Mouse (Mus musculus): Measurements from ENCODE around the gene Ppip5k2. TPM values are rescaled to one million over a fixed set of nuclear protein-coding genes. Genes with fewer than 3 reads are reported as not detected.

The Ppip5k2 gene
- polyA plus RNA-seq, 1 experiment from 2014 or later: 50.5 TPM

DNA sequence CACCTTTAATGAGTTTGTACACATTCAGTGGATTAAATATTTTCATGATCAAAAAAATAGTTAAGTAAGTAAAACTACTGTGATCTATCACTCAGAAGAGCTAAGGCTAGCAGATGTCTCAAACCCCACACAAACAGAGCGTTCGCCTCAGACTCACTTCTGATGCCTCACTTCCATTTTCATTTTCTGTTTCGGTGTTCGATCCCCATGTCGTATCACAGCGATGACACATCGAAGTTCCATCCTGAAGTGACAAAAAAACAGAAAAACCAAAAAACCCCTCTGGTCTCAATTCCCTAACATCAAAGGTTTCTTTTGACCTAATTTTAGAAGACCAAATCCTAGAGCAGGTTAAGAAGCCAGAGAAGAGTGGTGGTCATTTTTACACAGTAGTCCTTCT lies 23.9 kb downstream of the Ppip5k2 start:
- Histone ChIP-seq H3K9me3 (ENCODE audit: control insufficient read depth, low read length) (no peaks in the 10 kb centered on the region), H3K4me2 (ENCODE audit: low read length) (no peak overlapping the region), H3K36me3 (ENCODE audit: control insufficient read depth, insufficient read depth, low read length) (peaks cover 62% of the 10 kb centered on the region), H3K27me3 (replicated peaks; ENCODE audit: control insufficient read depth, insufficient read depth, low read length) (no peaks in the 10 kb centered on the region), H3K4me3 (ENCODE audit: low read depth, low read length) (no peak overlapping the region), H3K4me1 (replicated peaks; ENCODE audit: control insufficient read depth, insufficient read depth, low read length) (no peaks in the 10 kb centered on the region), H3K9ac (ENCODE audit: low read length) (no peak overlapping the region), H3K27ac (ENCODE audit: low read depth) (no peak overlapping the region)
- no peak for DNase-seq (ENCODE audit: low spot score)
- 97% methylated on average over 7 of the region's 7 CpGs for WGBS
- no peak for ATAC-seq (replicated peaks; ENCODE audit: low FRiP score, low TSS enrichment, low read depth)

DNA sequence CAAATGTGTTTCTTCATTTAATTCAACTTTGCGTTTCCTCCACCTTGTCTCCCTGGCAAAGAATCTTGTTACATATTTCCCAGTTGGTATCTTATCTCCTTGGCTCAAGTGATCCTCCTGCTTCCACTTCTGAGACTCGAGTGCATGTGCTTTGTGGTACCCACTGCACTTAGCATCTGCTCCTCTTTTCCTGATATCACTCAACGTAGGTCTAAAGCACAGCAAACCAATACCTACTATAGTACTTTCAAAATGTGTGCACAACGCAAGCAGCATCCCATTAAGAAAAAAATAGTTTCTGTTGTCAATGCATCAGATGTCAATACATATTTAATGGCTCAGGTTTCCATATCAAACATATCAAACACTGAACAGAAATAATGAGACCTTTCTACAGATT lies 24.5 kb downstream of the Ppip5k2 start:
- Histone ChIP-seq H3K4me1 (replicated peaks; ENCODE audit: control insufficient read depth, insufficient read depth, low read length) (no peaks in the 10 kb centered on the region), H3K9ac (ENCODE audit: low read length) (no peak overlapping the region), H3K9me3 (ENCODE audit: control insufficient read depth, low read length) (no peaks in the 10 kb centered on the region), H3K4me3 (ENCODE audit: low read depth, low read length) (no peak overlapping the region), H3K36me3 (ENCODE audit: control insufficient read depth, insufficient read depth, low read length) (peaks cover 65% of the 10 kb centered on the region), H3K27ac (ENCODE audit: low read depth) (no peak overlapping the region), H3K4me2 (ENCODE audit: low read length) (no peak overlapping the region), H3K27me3 (replicated peaks; ENCODE audit: control insufficient read depth, insufficient read depth, low read length) (no peaks in the 10 kb centered on the region)
- WGBS: 85% methylated on average over 4 of the region's 4 CpGs
- no peak for DNase-seq (ENCODE audit: low spot score)
- ATAC-seq (replicated peaks; ENCODE audit: low FRiP score, low TSS enrichment, low read depth): no peak

- Histone ChIP-seq H3K4me3 (ENCODE audit: low read depth, low read length) (no peak overlapping the region), H3K27ac (ENCODE audit: low read depth) (no peak overlapping the region), H3K4me2 (ENCODE audit: low read length) (no peak overlapping the region), H3K4me1 (replicated peaks; ENCODE audit: control insufficient read depth, insufficient read depth, low read length) (no peaks in the 10 kb centered on the region), H3K36me3 (ENCODE audit: control insufficient read depth, insufficient read depth, low read length) (peaks cover 70% of the 10 kb centered on the region), H3K9ac (ENCODE audit: low read length) (no peak overlapping the region), H3K9me3 (ENCODE audit: control insufficient read depth, low read length) (no peaks in the 10 kb centered on the region), H3K27me3 (replicated peaks; ENCODE audit: control insufficient read depth, insufficient read depth, low read length) (no peaks in the 10 kb centered on the region)
- DNase-seq (ENCODE audit: low spot score) (no peak), ATAC-seq (replicated peaks; ENCODE audit: low FRiP score, low TSS enrichment, low read depth) (no peak)
- WGBS: 90% methylated on average over 1 of the region's 1 CpGs
Measured at GRCm38 (mm10) chr1:97743063-97743462, 27.1 kb downstream of the Ppip5k2 start.

GRCm38 (mm10) chr1:97729339-97729738 lies 40.9 kb downstream of the Ppip5k2 start:
- Histone ChIP-seq H3K27me3 (replicated peaks; ENCODE audit: control insufficient read depth, insufficient read depth, low read length) (no peaks in the 10 kb centered on the region), H3K36me3 (ENCODE audit: control insufficient read depth, insufficient read depth, low read length) (peaks cover 56% of the 10 kb centered on the region), H3K4me1 (replicated peaks; ENCODE audit: control insufficient read depth, insufficient read depth, low read length) (no peaks in the 10 kb centered on the region), H3K27ac (ENCODE audit: low read depth) (no peak overlapping the region), H3K4me3 (ENCODE audit: low read depth, low read length) (no peak overlapping the region), H3K9ac (ENCODE audit: low read length) (no peak overlapping the region), H3K4me2 (ENCODE audit: low read length) (no peak overlapping the region), H3K9me3 (ENCODE audit: control insufficient read depth, low read length) (no peaks in the 10 kb centered on the region)
- ATAC-seq (replicated peaks; ENCODE audit: low FRiP score, low TSS enrichment, low read depth) (no peak), DNase-seq (ENCODE audit: low spot score) (no peak)
- WGBS: 78% methylated on average over 1 of the region's 1 CpGs

DNA sequence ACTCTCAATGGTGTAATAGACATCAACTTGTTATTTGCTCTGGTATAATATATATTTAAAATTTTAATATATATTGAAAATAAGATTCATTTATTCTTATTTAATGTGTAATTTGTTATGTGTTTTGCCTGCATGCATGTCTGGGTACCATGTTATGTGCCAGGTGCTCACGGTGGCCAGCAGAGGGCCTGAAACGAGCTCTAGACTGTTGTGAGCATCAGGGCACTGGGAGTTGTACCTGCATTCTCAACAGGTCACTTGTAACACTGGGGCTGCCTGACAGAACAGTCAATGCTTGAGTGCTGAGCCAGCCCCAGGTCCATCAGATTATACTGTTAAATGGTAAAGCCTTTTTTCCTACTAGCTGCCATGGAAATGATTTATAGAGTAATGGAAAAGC lies 43.5 kb downstream of the Ppip5k2 start:
- Histone ChIP-seq H3K4me3 (ENCODE audit: low read depth, low read length) (no peak overlapping the region), H3K4me2 (ENCODE audit: low read length) (no peak overlapping the region), H3K9ac (ENCODE audit: low read length) (no peak overlapping the region), H3K4me1 (replicated peaks; ENCODE audit: control insufficient read depth, insufficient read depth, low read length) (no peaks in the 10 kb centered on the region), H3K27ac (ENCODE audit: low read depth) (no peak overlapping the region), H3K9me3 (ENCODE audit: control insufficient read depth, low read length) (no peaks in the 10 kb centered on the region), H3K27me3 (replicated peaks; ENCODE audit: control insufficient read depth, insufficient read depth, low read length) (no peaks in the 10 kb centered on the region), H3K36me3 (ENCODE audit: control insufficient read depth, insufficient read depth, low read length) (peaks cover 53% of the 10 kb centered on the region)
- WGBS: 71% methylated on average over 2 of the region's 2 CpGs
- DNase-seq (ENCODE audit: low spot score) (no peak), ATAC-seq (replicated peaks; ENCODE audit: low FRiP score, low TSS enrichment, low read depth) (no peak)

GRCm38 (mm10) chr1:97718440-97718839 lies 51.8 kb downstream of the Ppip5k2 start:
- H3K4me3 ChIP-seq (ENCODE audit: low read depth, low read length): no peak overlapping the region
- no peak for ATAC-seq (replicated peaks; ENCODE audit: low FRiP score, low TSS enrichment, low read depth)
- H3K27me3 ChIP-seq (replicated peaks; ENCODE audit: control insufficient read depth, insufficient read depth, low read length): no peaks in the 10 kb centered on the region
- no peak overlapping the region for H3K4me2 ChIP-seq (ENCODE audit: low read length)
- no peak overlapping the region for H3K27ac ChIP-seq (ENCODE audit: low read depth)
- H3K36me3 ChIP-seq (ENCODE audit: control insufficient read depth, insufficient read depth, low read length): peaks cover 70% of the 10 kb centered on the region
- no peak for DNase-seq (ENCODE audit: low spot score)
- H3K4me1 ChIP-seq (replicated peaks; ENCODE audit: control insufficient read depth, insufficient read depth, low read length): no peaks in the 10 kb centered on the region
- H3K9me3 ChIP-seq (ENCODE audit: control insufficient read depth, low read length): no peaks in the 10 kb centered on the region
- WGBS: 91% methylated on average over 9 of the region's 9 CpGs
- H3K9ac ChIP-seq (ENCODE audit: low read length): no peak overlapping the region

GRCm38 (mm10) chr1:97714334-97714868 lies 55.8 kb downstream of the Ppip5k2 start:
- Histone ChIP-seq H3K27ac (ENCODE audit: low read depth) (no peak overlapping the region), H3K9ac (ENCODE audit: low read length) (no peak overlapping the region), H3K4me1 (replicated peaks; ENCODE audit: control insufficient read depth, insufficient read depth, low read length) (no peaks in the 10 kb centered on the region), H3K4me2 (ENCODE audit: low read length) (no peak overlapping the region), H3K36me3 (ENCODE audit: control insufficient read depth, insufficient read depth, low read length) (peaks cover 74% of the 10 kb centered on the region), H3K4me3 (ENCODE audit: low read depth, low read length) (no peak overlapping the region), H3K27me3 (replicated peaks; ENCODE audit: control insufficient read depth, insufficient read depth, low read length) (no peaks in the 10 kb centered on the region), H3K9me3 (ENCODE audit: control insufficient read depth, low read length) (no peaks in the 10 kb centered on the region)
- WGBS: 84% methylated on average over 11 of the region's 11 CpGs
- ATAC-seq (replicated peaks; ENCODE audit: low FRiP score, low TSS enrichment, low read depth) (no peak), DNase-seq (ENCODE audit: low spot score) (no peak)

DNA sequence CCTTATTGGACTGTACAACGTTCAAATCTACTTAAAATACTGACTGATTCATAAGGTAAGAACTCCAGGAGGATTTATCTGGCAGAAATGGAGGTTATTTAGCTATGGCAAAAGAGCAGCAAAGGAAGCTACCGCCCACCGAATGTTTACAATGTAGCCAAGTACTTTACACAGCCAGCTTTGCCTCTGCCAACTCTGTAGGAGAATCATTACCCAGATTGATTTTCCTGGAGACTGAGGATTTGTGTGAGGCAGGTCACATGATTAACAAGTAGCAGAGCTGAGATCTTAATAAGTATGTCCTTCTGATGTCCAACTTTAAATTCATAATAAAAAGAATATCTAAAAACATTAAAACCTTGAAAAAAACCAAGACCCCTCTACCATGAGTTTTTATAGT lies 59.7 kb downstream of the Ppip5k2 start:
- Histone ChIP-seq H3K27me3 (replicated peaks; ENCODE audit: control insufficient read depth, insufficient read depth, low read length) (no peaks in the 10 kb centered on the region), H3K27ac (ENCODE audit: low read depth) (no peak overlapping the region), H3K4me3 (ENCODE audit: low read depth, low read length) (no peak overlapping the region), H3K9me3 (ENCODE audit: control insufficient read depth, low read length) (no peaks in the 10 kb centered on the region), H3K36me3 (ENCODE audit: control insufficient read depth, insufficient read depth, low read length) (peaks cover 63% of the 10 kb centered on the region), H3K4me2 (ENCODE audit: low read length) (no peak overlapping the region), H3K4me1 (replicated peaks; ENCODE audit: control insufficient read depth, insufficient read depth, low read length) (no peaks in the 10 kb centered on the region), H3K9ac (ENCODE audit: low read length) (no peak overlapping the region)
- ATAC-seq (replicated peaks; ENCODE audit: low FRiP score, low TSS enrichment, low read depth): no peak
- no peak for DNase-seq (ENCODE audit: low spot score)
- WGBS: 64% methylated on average over 3 of the region's 3 CpGs

GRCm38 (mm10) chr1:97705389-97705788 lies 64.8 kb downstream of the Ppip5k2 start:
- no peak overlapping the region for H3K9ac ChIP-seq (ENCODE audit: low read length)
- H3K27me3 ChIP-seq (replicated peaks; ENCODE audit: control insufficient read depth, insufficient read depth, low read length): no peaks in the 10 kb centered on the region
- no peak overlapping the region for H3K4me3 ChIP-seq (ENCODE audit: low read depth, low read length)
- no peak overlapping the region for H3K27ac ChIP-seq (ENCODE audit: low read depth)
- no peaks in the 10 kb centered on the region for H3K4me1 ChIP-seq (replicated peaks; ENCODE audit: control insufficient read depth, insufficient read depth, low read length)
- peaks cover 25% of the 10 kb centered on the region for H3K36me3 ChIP-seq (ENCODE audit: control insufficient read depth, insufficient read depth, low read length)
- DNase-seq (ENCODE audit: low spot score): no peak
- ATAC-seq (replicated peaks; ENCODE audit: low FRiP score, low TSS enrichment, low read depth): no peak
- H3K4me2 ChIP-seq (ENCODE audit: low read length): no peak overlapping the region
- no peaks in the 10 kb centered on the region for H3K9me3 ChIP-seq (ENCODE audit: control insufficient read depth, low read length)

All from intestine, embryonic 14.5 days (tissue).